In the genomic region with DNA sequence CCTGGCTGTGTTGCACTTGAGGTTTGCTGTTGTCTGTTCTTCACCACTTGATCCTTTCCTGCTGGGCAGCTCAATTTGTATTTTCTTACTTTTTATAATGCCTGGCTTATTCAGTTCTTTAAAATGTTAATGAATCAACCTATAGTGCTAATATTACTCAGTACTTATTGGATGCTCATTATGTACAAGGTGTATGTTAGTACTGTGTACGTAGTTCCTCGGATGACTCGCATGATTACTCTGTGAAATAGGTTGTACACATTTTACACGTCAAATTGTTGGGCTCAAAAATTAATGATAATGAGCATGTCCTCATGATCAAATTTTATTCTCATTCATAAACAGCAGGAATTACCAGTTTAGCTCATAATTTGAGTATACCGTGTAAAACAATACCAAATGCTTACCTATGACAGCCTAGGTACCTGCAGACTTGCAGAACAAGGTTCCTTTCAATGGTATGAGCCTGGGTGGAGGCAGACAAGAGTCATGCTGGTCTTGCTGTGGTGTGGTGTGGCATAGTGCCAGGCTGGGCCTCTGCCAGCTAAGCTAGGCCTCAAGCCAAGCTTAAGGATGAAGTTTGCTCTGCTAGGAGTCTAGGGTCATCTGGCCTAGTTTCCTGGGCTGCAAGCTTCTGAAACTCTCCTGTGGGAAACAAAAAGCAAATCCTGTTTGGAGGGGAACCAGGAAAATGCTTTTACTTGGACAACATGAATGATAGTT, we compare ENCODE assay signal across 8 mouse cellular contexts. TPM values are rescaled to one million over a fixed set of nuclear protein-coding genes. Genes with fewer than 3 reads are reported as not detected.
DNase-seq lines count a peak whose midpoint lies in the region; ATAC-seq lines count a peak whose summit lies in the region.

No protein-coding gene starts in this region.

- 0 out of 2 replicates have a peak, but pooled peaks have one; percentile 20 for ATAC-seq in forebrain, embryonic 14.5 days
- ATAC-seq in forebrain, embryonic 13.5 days = no peak

- WGBS in forebrain, embryonic 14.5 days = 88% methylated on average over 5 of the region's 5 CpGs
- WGBS in forebrain, embryonic 13.5 days = 90% methylated on average over 5 of the region's 5 CpGs

- no peak overlapping the region for H3K4me2 ChIP-seq in forebrain, embryonic 14.5 days (ENCODE audit: low read length)
- no peak overlapping the region for H3K4me2 ChIP-seq in forebrain, embryonic 13.5 days

- no peaks in the 10 kb centered on the region for H3K27me3 ChIP-seq in forebrain, embryonic 14.5 days (replicated peaks; ENCODE audit: control insufficient read depth, insufficient read depth, low read length)
- H3K27me3 ChIP-seq in forebrain, embryonic 13.5 days = no peaks in the 10 kb centered on the region

- H3K4me1 ChIP-seq in forebrain, embryonic 14.5 days (ENCODE audit: control insufficient read depth, insufficient read depth, low read length) = no peaks in the 10 kb centered on the region
- H3K4me1 ChIP-seq in forebrain, embryonic 13.5 days = no peaks in the 10 kb centered on the region

- H3K36me3 ChIP-seq in forebrain, embryonic 14.5 days (ENCODE audit: control insufficient read depth, insufficient read depth, low read length) = no peaks in the 10 kb centered on the region
- H3K36me3 ChIP-seq in forebrain, embryonic 13.5 days (ENCODE audit: poor library complexity, severe bottlenecking) = no peaks in the 10 kb centered on the region

- H3K4me3 ChIP-seq in forebrain, embryonic 14.5 days (ENCODE audit: low read depth, low read length) = no peak overlapping the region
- no peak overlapping the region for H3K4me3 ChIP-seq in forebrain, embryonic 13.5 days

- no peak overlapping the region for H3K9ac ChIP-seq in forebrain, embryonic 14.5 days (ENCODE audit: low read length)
- H3K9ac ChIP-seq in forebrain, embryonic 13.5 days = no peak overlapping the region

- no peaks in the 10 kb centered on the region for H3K9me3 ChIP-seq in forebrain, embryonic 14.5 days (replicated peaks; ENCODE audit: control insufficient read depth, low read length)
- H3K9me3 ChIP-seq in forebrain, embryonic 13.5 days (replicated peaks) = no peaks in the 10 kb centered on the region

- DNase-seq in forebrain, embryonic 14.5 days (ENCODE audit: low spot score) = no peak
- DNase-seq in 3T3-L1 (ENCODE audit: low read depth, low spot score) = peak; percentile 90
- peak; percentile 63 for DNase-seq in cerebellum, adult 9-11 months
- DNase-seq in heart, adult 9 months (ENCODE audit: low spot score in 2 of 2) = peak; percentile 78 to 91
- DNase-seq in layer of hippocampus, postnatal 10 days (ENCODE audit: low spot score in 2 of 2) = peak; percentile 63 to 68
- DNase-seq in ovary, postnatal 10 days (ENCODE audit: low spot score) = peak; percentile 70
- no peak for DNase-seq in yolk sac, embryonic 10.5 days (ENCODE audit: low spot score)

- no peak overlapping the region for H3K27ac ChIP-seq in forebrain, embryonic 14.5 days (ENCODE audit: low read depth, low read length)
- H3K27ac ChIP-seq in forebrain, embryonic 13.5 days = no peak overlapping the region

RNA-seq across cellular contexts. Expression of gene Ell2, which starts 45.8 kb away (rescaled TPM):
- 0.79 and 0.90 TPM in 2 replicates for polyA plus RNA-seq in forebrain, embryonic 14.5 days (2014; fragmentation: Nextera tagmentation; extraction: Ambion mirVana)
- polyA plus RNA-seq in forebrain, embryonic 13.5 days (2015; fragmentation: Nextera tagmentation; extraction: Ambion mirVana) = 1.5 and 2.0 TPM in 2 replicates
- total RNA-seq in layer of hippocampus, postnatal 10 days (2021) = 10 to 100 TPM; 18.3 to 26.1 TPM

Comparison
In these comparisons a context has a peak if more than half of its experiments do, and no peak if none do; other contexts are left out.
1. DNase-seq: peak in 3T3-L1 (single experiment), cerebellum, adult 9-11 months (single experiment), heart, adult 9 months (2 of 2), layer of hippocampus, postnatal 10 days (2 of 2) and ovary, postnatal 10 days (single experiment); none in forebrain, embryonic 14.5 days (single experiment) and yolk sac, embryonic 10.5 days (single experiment).